In the genomic region with DNA sequence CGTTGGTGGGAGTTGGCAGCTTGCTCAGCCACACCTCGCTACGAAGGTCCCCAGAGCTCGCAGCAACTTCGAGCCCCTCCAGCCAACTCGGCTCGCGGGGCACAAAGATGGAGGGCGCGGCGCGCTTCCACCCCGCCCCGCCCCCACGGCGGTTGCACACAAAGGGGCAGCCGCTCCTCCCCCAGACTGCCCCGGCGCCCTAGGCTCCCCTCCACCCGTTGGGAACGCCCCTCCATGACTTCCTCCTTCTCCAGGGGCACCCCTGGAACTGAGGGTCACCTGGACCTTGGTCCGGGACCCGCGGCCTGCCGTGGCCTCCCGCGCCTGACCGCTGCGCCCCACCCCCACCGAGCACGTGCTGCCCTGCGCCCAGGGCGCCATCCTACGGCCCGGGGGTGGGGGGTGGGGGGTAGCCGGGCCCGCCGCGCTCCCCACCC, we compare ENCODE assay signal across 8 mouse cellular contexts. TPM values are rescaled to one million over a fixed set of nuclear protein-coding genes. Genes with fewer than 3 reads are reported as not detected.
DNase-seq lines count a peak whose midpoint lies in the region; ATAC-seq and TF ChIP-seq lines count a peak whose summit lies in the region.

No protein-coding gene starts in this region.

- H3K4me2 ChIP-seq in limb, embryonic 11.5 days (ENCODE audit: low read depth, severe bottlenecking) = peak overlapping the region; percentile 96
- H3K4me2 ChIP-seq in stomach, embryonic 14.5 days (replicated peaks; ENCODE audit: low read depth, low read length) = peak overlapping the region; percentile 82

- H3K9me3 ChIP-seq in limb, embryonic 11.5 days (ENCODE audit: control insufficient read depth, low read length) = no peaks in the 10 kb centered on the region
- no peaks in the 10 kb centered on the region for H3K9me3 ChIP-seq in midbrain, embryonic 10.5 days (replicated peaks)
- no peaks in the 10 kb centered on the region for H3K9me3 ChIP-seq in stomach, embryonic 14.5 days (ENCODE audit: control insufficient read depth, low read depth, low read length)

- H3ac ChIP-seq in C2C12 (ENCODE audit: control insufficient read depth, insufficient read length, low read depth) = peak overlapping the region; percentile 52

- peak; percentile 31 for ATAC-seq in granulocyte monocyte progenitor cell, adult 5-6 weeks (replicated peaks; ENCODE audit: poor library complexity, severe bottlenecking)
- peak; percentile 48 for ATAC-seq in limb, embryonic 11.5 days (ENCODE audit: insufficient number of reproducible peaks, low FRiP score, low TSS enrichment, low read depth)
- peak; percentile 40 for ATAC-seq in stomach, embryonic 14.5 days (ENCODE audit: insufficient number of reproducible peaks, insufficient read depth, low FRiP score, low read depth)

- peaks cover 32% of the 10 kb centered on the region for H3K79me3 ChIP-seq in C2C12 (ENCODE audit: low read depth)

- TF ChIP-seq CTCF in C2C12 (IDR thresholded peaks at IDR 0.05; ENCODE audit: control insufficient read depth, insufficient read depth, insufficient read length) = no peak

- H3K4me3 ChIP-seq in C2C12 (ENCODE audit: insufficient read depth, poor library complexity, severe bottlenecking) = no peak overlapping the region
- H3K4me3 ChIP-seq in limb, embryonic 11.5 days (ENCODE audit: low read depth, low read length) = peak overlapping the region; percentile 78
- H3K4me3 ChIP-seq in midbrain, embryonic 10.5 days = peak overlapping the region; percentile 97
- H3K4me3 ChIP-seq in stomach, embryonic 14.5 days (ENCODE audit: low read depth, low read length) = peak overlapping the region; percentile 69

- H3K27ac ChIP-seq in limb, embryonic 11.5 days (replicated peaks; ENCODE audit: low read depth, low read length) = peak overlapping the region; percentile 99
- H3K27ac ChIP-seq in midbrain, embryonic 10.5 days (replicated peaks) = peak overlapping the region; percentile 99
- H3K27ac ChIP-seq in stomach, embryonic 14.5 days (ENCODE audit: low read length) = peak overlapping the region; percentile 96

- H3K36me3 ChIP-seq in C2C12 (ENCODE audit: control insufficient read depth, insufficient read depth) = peaks cover 8% of the 10 kb centered on the region
- H3K36me3 ChIP-seq in limb, embryonic 11.5 days (ENCODE audit: control insufficient read depth, insufficient read depth, low read length) = 0 out of 2 replicates have a peak, but pooled peaks cover 2% of the 10 kb centered on the region
- H3K36me3 ChIP-seq in midbrain, embryonic 10.5 days = peaks cover 10% of the 10 kb centered on the region
- no peaks in the 10 kb centered on the region for H3K36me3 ChIP-seq in stomach, embryonic 14.5 days (ENCODE audit: control insufficient read depth, insufficient read depth, low read length)

- WGBS in limb, embryonic 11.5 days = under 1% methylated on average over 32 of the region's 39 CpGs
- under 1% methylated on average over 39 of the region's 39 CpGs for WGBS in midbrain, embryonic 10.5 days
- WGBS in stomach, embryonic 14.5 days = 2% methylated on average over 36 of the region's 39 CpGs

- H3K79me2 ChIP-seq in C2C12 (ENCODE audit: control insufficient read depth, insufficient read depth) = peaks cover 37% of the 10 kb centered on the region

- H3K9ac ChIP-seq in limb, embryonic 11.5 days (ENCODE audit: low read length) = peak overlapping the region; percentile 93
- peak overlapping the region; percentile 83 for H3K9ac ChIP-seq in stomach, embryonic 14.5 days (replicated peaks; ENCODE audit: low read depth, low read length)

- peak; percentile 80 for DNase-seq in NIH3T3 (ENCODE audit: low read depth)
- peak; percentile 94 for DNase-seq in limb, embryonic 11.5 days (ENCODE audit: low spot score)
- DNase-seq in midbrain, embryonic 10.5 days (ENCODE audit: low spot score) = no peak
- no peak for DNase-seq in urinary bladder, postnatal 10 days (ENCODE audit: low spot score)
- no peak for DNase-seq in urinary bladder, postnatal 36 days (ENCODE audit: low spot score in 2 of 2)

- H3K27me3 ChIP-seq in C2C12 (ENCODE audit: control insufficient read depth, insufficient read depth, insufficient read length) = no peaks in the 10 kb centered on the region
- no peaks in the 10 kb centered on the region for H3K27me3 ChIP-seq in limb, embryonic 11.5 days (ENCODE audit: control insufficient read depth, insufficient read depth, low read length)
- H3K27me3 ChIP-seq in midbrain, embryonic 10.5 days (ENCODE audit: low read depth, poor library complexity, severe bottlenecking) = no peaks in the 10 kb centered on the region
- H3K27me3 ChIP-seq in stomach, embryonic 14.5 days (ENCODE audit: control insufficient read depth, insufficient read depth, low read length) = no peaks in the 10 kb centered on the region

- H3K4me1 ChIP-seq in limb, embryonic 11.5 days (ENCODE audit: control insufficient read depth, insufficient read depth, low read length) = peaks cover 13% of the 10 kb centered on the region
- H3K4me1 ChIP-seq in midbrain, embryonic 10.5 days = peaks cover 69% of the 10 kb centered on the region
- peaks cover 19% of the 10 kb centered on the region; the same call in 1 of the 2 replicates for H3K4me1 ChIP-seq in stomach, embryonic 14.5 days (ENCODE audit: control insufficient read depth, insufficient read depth, low read length)

TF ChIP-seq in C2C12, 6 proteins besides CTCF, POLR2A, EP300 and RAD21:
- TF ChIP-seq MYOG (IDR thresholded peaks at IDR 0.05; ENCODE audit: control insufficient read depth, extremely low read depth, insufficient read length) = no peak
- no peak for TF ChIP-seq CEBPB (IDR thresholded peaks at IDR 0.05; ENCODE audit: low read depth)
- no peak for TF ChIP-seq MYOD1 (IDR thresholded peaks at IDR 0.05; ENCODE audit: control insufficient read depth, insufficient read length, low read depth)
- TF ChIP-seq MAX (IDR thresholded peaks at IDR 0.05) = no peak
- TF ChIP-seq USF1 (IDR thresholded peaks at IDR 0.05; ENCODE audit: low read depth) = no peak
- no peak for TF ChIP-seq FOSL1 (IDR thresholded peaks at IDR 0.05; ENCODE audit: insufficient read depth, low read length, poor library complexity, severe bottlenecking)

RNA-seq across cellular contexts. Expression of a gene that starts 1.2 kb away (rescaled TPM):
- 397 TPM for polyA plus RNA-seq in C2C12 (2012; fragmentation: generic; extraction: Trizol)
- 541 and 637 TPM in 2 replicates for total RNA-seq in granulocyte monocyte progenitor cell, adult 5-6 weeks (2014; fragmentation: Nextera tagmentation)
- total RNA-seq in granulocyte monocyte progenitor cell, adult 5-6 weeks (2017) = 232 and 267 TPM in 2 replicates
- 653 and 658 TPM in 2 replicates for polyA plus RNA-seq in limb, embryonic 11.5 days (2014; fragmentation: Nextera tagmentation; extraction: Ambion mirVana)
- polyA plus RNA-seq in midbrain, embryonic 10.5 days (2016; fragmentation: Nextera tagmentation; extraction: Ambion mirVana) = 620 and 831 TPM in 2 replicates
- 231 and 239 TPM in 2 replicates for polyA plus RNA-seq in stomach, embryonic 14.5 days (2014; fragmentation: Nextera tagmentation; extraction: Ambion mirVana)

RNA-seq across cellular contexts. Expression of a gene that starts 10.5 kb away (rescaled TPM):
- 37.9 TPM for polyA plus RNA-seq in C2C12 (2012; fragmentation: generic; extraction: Trizol)
- total RNA-seq in granulocyte monocyte progenitor cell, adult 5-6 weeks (2014; fragmentation: Nextera tagmentation) = 59.2 and 65.2 TPM in 2 replicates
- 34.8 and 42.3 TPM in 2 replicates for total RNA-seq in granulocyte monocyte progenitor cell, adult 5-6 weeks (2017)
- polyA plus RNA-seq in limb, embryonic 11.5 days (2014; fragmentation: Nextera tagmentation; extraction: Ambion mirVana) = 11.0 and 11.4 TPM in 2 replicates
- polyA plus RNA-seq in midbrain, embryonic 10.5 days (2016; fragmentation: Nextera tagmentation; extraction: Ambion mirVana) = 16.4 and 19.2 TPM in 2 replicates
- polyA plus RNA-seq in stomach, embryonic 14.5 days (2014; fragmentation: Nextera tagmentation; extraction: Ambion mirVana) = 22.6 and 24.3 TPM in 2 replicates

RNA-seq across cellular contexts. Expression of a gene that starts 33.9 kb away (rescaled TPM):
- not detected for polyA plus RNA-seq in C2C12 (2012; fragmentation: generic; extraction: Trizol)
- not detected in 2 replicates for total RNA-seq in granulocyte monocyte progenitor cell, adult 5-6 weeks (2014; fragmentation: Nextera tagmentation)
- not detected in 2 replicates for total RNA-seq in granulocyte monocyte progenitor cell, adult 5-6 weeks (2017)
- 0.21 and 0.23 TPM in 2 replicates for polyA plus RNA-seq in limb, embryonic 11.5 days (2014; fragmentation: Nextera tagmentation; extraction: Ambion mirVana)
- polyA plus RNA-seq in midbrain, embryonic 10.5 days (2016; fragmentation: Nextera tagmentation; extraction: Ambion mirVana) = 2.8 and 3.5 TPM in 2 replicates
- polyA plus RNA-seq in stomach, embryonic 14.5 days (2014; fragmentation: Nextera tagmentation; extraction: Ambion mirVana) = 0.17 and 0.27 TPM in 2 replicates

Comparison
In these comparisons a context has a peak if more than half of its experiments do, and no peak if none do; other contexts are left out.
1. DNase-seq: peak in NIH3T3 (single experiment) and limb, embryonic 11.5 days (single experiment); none in midbrain, embryonic 10.5 days (single experiment), urinary bladder, postnatal 10 days (single experiment) and urinary bladder, postnatal 36 days (0 of 2).
2. Peak in every context shown above with its lines, with median percentiles within 50 percentile points of each other: ATAC-seq and H3K27ac ChIP-seq.